Mouse (Mus musculus) heart, adult 8-10 months (tissue): ENCODE results near the gene Tax1bp1. TPM values are rescaled to one million over a fixed set of nuclear protein-coding genes. Genes with fewer than 3 reads are reported as not detected.

Experiments
- DNase-seq: peaks from one replicate; pipeline ENCODE4 v3.0.0; 2022; ENCODE audit warnings: low spot score
- total RNA-seq, 4 experiments: library from RNA; stranded (reverse); gene quantifications; 2 replicates each; pipeline ENCODE4 v1.2.4; 2022

Gene Tax1bp1
- total RNA-seq, 4 experiments from 2014 or later, result 116 to 125 (median 120) TPM

DNA sequence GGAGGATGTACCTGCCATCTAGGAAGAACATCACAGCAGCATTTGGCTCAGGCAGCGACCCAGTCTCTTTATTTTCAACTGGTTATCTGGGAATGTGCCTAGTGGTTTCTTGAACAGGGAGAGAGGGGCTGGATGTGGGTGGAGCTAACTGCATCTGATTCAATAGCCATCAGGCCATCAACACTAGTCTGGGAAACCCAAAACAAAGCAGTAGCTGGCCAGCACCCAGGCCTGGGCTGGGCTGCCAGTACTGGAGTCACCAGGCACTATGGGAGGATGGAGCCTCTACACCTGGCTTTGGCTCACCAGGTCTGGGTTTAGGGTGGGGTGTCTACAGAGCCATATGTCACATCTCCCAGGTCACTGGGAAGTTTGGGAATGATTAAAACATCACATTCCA is 83.2 kb downstream of the Tax1bp1 start:
- DNase-seq, result no peak

GRCm38 (mm10) chr6:52797252-52797800 is 83.8 kb downstream of the Tax1bp1 start:
- DNase-seq, result no peak

GRCm38 (mm10) chr6:52802181-52802580 is 88.7 kb downstream of the Tax1bp1 start:
- peak; percentile 68 for DNase-seq

DNA sequence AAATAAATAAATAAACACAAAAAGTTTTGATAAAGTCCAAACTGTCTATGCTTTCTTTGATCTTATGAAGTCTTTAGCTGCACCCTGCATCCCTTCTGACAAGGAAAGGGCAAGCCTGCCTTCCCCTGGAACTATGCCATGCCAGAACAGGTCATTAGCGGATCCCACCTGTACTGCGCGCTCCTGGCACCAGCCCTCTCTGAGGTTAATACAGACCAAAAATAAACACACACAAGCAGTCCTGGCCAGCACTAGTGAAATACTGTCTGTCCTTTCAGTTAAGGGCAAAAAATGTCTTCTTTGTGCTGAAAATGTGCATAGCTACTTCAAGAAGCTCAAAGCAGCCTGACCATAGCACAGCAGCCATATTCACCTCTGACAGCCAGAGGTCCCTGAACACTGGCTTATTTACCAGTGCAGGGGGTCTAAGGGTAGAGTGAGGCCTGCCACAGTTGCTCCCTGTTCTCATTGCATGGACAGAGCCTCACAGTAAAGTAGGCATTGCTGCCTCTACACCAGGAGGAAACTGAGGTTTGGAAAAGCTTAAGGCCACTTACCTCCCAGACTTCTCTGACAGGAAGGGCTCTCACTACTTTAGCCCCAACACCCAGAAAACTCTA is 91.8 kb downstream of the Tax1bp1 start:
- DNase-seq, result no peak

Other genes with a start within 250 kb of the Tax1bp1 start
- gene Hibadh, start 73.3 kb upstream of the Tax1bp1 start, total RNA-seq, result 100 to 1,000 TPM; 253 to 275 (median 269) TPM